Mouse (Mus musculus): ENCODE data around the gene Hes7.

The Hes7 gene

GRCm38 (mm10) chr11:69100639-69101360, 19.4 kb upstream of the Hes7 start:
- no peak for DNase-seq (ENCODE audit: low read depth, low spot score)

- no peak for DNase-seq (ENCODE audit: low read depth, low spot score)
Observed at GRCm38 (mm10) chr11:69101604-69102402, 18.4 kb upstream of the Hes7 start.

GRCm38 (mm10) chr11:69102403-69102725, 17.8 kb upstream of the Hes7 start:
- no peak for DNase-seq (ENCODE audit: low read depth, low spot score)

- DNase-seq (ENCODE audit: low read depth, low spot score) = no peak
Observed at GRCm38 (mm10) chr11:69103121-69103520, 17.1 kb upstream of the Hes7 start.

DNA sequence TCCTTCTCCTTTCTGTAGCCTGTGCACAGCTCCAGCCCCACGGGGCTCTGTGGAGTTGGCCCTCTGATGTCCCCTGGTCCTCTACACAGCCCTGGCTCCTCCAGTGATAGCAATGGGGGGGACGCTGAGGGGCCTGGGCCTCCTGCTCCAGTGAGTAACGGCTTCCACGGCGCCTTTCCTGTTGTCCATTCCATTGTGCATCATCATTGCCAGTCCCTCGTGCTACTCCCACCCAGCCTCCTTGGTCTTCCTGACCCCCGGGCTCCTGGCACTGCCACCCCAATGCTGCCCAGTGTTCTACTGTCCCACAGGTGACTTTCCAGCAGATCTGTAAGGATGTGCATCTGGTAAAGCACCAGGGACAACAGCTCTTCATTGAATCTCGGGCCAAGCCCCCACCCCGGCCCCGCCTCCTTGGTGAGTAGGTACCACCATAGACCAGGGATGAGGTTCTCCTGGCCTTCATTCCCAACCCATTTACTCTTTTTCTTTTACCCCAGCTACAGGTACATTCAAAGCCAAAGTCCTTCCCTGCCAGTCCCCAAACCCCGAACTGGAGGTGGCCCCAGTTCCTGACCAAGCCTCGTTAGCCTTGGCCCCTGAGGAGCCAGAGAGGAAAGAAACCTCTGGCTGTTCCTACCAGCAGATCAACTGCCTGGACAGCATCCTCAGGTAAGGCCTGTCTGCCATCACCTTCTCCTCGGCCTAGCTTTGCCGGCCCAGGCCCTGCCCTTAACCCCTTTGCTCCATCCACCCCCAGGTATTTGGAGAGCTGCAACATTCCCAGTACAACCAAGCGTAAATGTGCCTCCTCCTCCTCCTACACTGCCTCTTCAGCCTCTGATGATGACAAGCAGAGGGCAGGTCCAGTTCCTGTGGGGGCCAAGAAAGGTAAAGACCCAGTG, 16.4 kb upstream of the Hes7 start:
- DNase-seq (ENCODE audit: low read depth, low spot score) = no peak

- DNase-seq (ENCODE audit: low read depth, low spot score) = no peak
Observed at GRCm38 (mm10) chr11:69104487-69104886, 15.7 kb upstream of the Hes7 start.

GRCm38 (mm10) chr11:69105227-69105626, 15.0 kb upstream of the Hes7 start:
- DNase-seq (ENCODE audit: low read depth, low spot score) = no peak

GRCm38 (mm10) chr11:69105796-69106195, 14.4 kb upstream of the Hes7 start:
- no peak for DNase-seq (ENCODE audit: low read depth, low spot score)

DNA sequence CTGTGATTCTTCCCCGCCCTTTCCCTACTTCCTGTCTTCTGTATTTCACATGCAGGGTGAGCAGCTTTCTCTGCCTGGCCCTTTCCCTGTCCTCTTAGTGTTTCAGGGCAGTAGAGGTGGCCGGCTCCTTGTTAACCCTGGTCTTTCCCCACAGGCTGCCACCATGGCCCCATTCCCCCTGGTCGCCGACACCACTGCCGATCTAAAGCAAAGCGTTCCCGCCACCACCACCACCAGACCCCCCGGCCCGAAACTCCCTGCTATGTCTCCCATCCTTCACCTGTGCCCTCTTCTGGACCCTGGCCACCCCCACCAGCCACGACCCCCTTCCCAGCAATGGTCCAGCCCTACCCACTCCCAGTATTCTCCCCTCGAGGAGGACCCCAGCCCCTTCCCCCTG, 13.9 kb upstream of the Hes7 start:
- DNase-seq (ENCODE audit: low read depth, low spot score) = no peak

DNA sequence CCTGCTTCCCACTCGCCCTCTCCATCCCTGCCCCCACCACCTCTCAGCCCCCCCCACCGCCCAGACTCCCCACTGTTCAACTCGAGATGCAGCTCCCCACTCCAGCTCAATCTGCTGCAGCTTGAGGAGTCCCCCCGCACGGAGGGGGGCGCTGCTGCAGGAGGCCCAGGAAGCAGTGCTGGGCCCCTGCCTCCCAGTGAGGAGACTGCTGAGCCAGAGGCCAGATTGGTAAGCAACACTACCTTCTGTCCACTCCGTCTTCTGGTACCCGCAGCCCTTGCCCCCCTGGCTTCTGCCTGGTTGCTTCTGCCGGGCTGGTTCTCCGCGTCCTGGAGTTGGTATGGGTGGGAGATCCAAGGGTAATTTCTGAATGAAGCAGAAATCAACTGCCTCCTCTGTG, 13.4 kb upstream of the Hes7 start:
- DNase-seq (ENCODE audit: low read depth, low spot score) = no peak

- DNase-seq (ENCODE audit: low read depth, low spot score) = no peak
Observed at GRCm38 (mm10) chr11:69107676-69108075, 12.5 kb upstream of the Hes7 start.

GRCm38 (mm10) chr11:69108223-69108622, 12.0 kb upstream of the Hes7 start:
- DNase-seq (ENCODE audit: low read depth, low spot score) = no peak

- no peak for DNase-seq (ENCODE audit: low read depth, low spot score)
Observed at GRCm38 (mm10) chr11:69109032-69109900, 10.9 kb upstream of the Hes7 start.

GRCm38 (mm10) chr11:69110319-69111046, 9.7 kb upstream of the Hes7 start:
- DNase-seq (ENCODE audit: low read depth, low spot score) = no peak

DNA sequence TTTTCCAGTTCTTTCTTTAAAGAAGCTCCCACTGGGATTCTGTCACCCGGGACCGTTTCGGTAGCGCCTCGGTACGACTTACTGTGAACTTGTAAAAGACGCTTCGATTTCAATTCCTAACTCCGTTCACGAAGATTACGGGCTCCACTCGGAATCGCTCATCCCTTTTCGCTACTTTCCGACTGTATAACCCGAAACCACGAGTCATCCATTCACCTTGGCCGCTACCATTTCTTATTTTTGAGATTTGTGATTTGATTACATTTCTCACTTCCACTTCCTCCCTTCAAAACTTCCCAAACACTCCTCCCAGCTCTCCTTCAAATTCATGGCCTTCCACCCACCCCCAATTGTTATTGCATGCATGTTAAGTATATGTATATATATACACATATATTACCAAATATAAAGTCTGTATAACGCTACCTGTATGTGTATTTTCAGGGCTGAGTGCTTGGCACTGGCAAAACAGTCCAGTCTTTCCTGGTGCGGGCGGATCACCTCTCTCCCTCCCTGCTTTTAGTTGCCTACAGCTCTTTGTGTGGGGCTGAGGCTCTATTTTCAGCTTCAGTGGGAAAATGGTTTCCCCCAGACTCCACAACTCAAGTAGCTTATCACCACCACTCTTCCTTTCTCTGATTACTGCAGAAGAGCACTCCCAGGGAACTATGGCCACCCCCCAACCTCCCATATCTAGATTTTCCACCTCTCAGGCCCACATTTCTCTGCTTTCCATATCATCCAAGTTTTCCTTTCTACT, 9.0 kb upstream of the Hes7 start:
- DNase-seq (ENCODE audit: low read depth, low spot score) = no peak

- no peak for DNase-seq (ENCODE audit: low read depth, low spot score)
Observed at GRCm38 (mm10) chr11:69111865-69112264, 8.3 kb upstream of the Hes7 start.

GRCm38 (mm10) chr11:69114018-69114417, 6.2 kb upstream of the Hes7 start:
- DNase-seq (ENCODE audit: low read depth, low spot score) = no peak

DNA sequence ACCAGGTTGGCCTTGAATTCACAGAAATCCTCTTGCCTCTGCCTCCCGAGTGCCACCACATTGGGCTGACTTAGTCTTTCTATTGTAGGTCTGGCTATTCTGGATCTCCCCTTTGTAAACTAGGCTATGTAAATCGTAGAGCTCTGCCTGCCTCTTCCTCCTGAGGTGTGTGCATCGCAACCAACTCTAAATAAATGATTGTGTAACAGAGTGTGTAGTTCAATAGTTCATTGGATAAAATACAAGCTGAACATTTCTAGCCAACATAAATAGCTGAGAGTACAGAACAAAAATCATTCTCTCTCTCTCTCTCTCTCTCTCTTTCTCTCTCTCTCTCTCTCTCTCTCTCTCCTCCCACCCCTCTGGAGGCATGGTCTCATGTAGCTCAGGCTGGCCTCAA, 5.6 kb upstream of the Hes7 start:
- no peak for DNase-seq (ENCODE audit: low read depth, low spot score)

- DNase-seq (ENCODE audit: low read depth, low spot score) = no peak
Observed at GRCm38 (mm10) chr11:69116843-69117242, 3.4 kb upstream of the Hes7 start.
